Mouse (Mus musculus): ENCODE measurements around the gene Tnnt1. TPM values are rescaled to one million over a fixed set of nuclear protein-coding genes. Genes with fewer than 3 reads are reported as not detected.
A peak's percentile ranks its signal among the peaks of the same experiment; 100 is the strongest.

The Tnnt1 gene
- polyA plus RNA-seq, 1 experiment from 2014 or later, result 64.7 TPM

GRCm38 (mm10) chr7:4513236-4513635, 2.9 kb downstream of the Tnnt1 start:
- ATAC-seq (ENCODE audit: insufficient number of reproducible peaks, low FRiP score, low TSS enrichment, low read depth) (no peak), DNase-seq (ENCODE audit: low spot score) (peak; percentile 63)
- H3K27me3 ChIP-seq (ENCODE audit: control insufficient read depth, insufficient read depth, low read length), result no peaks in the 10 kb centered on the region
- peaks cover 2% of the 10 kb centered on the region; the same call in 1 of the 2 replicates for H3K4me1 ChIP-seq (ENCODE audit: control insufficient read depth, insufficient read depth, low read length)
- H3K27ac ChIP-seq (replicated peaks; ENCODE audit: low read depth, low read length), result no peak overlapping the region
- no peak overlapping the region for H3K9ac ChIP-seq (ENCODE audit: low read length)
- H3K4me2 ChIP-seq (ENCODE audit: low read depth, severe bottlenecking), result no peak overlapping the region
- WGBS, result 28% methylated on average over 13 of the region's 13 CpGs
- no peaks in the 10 kb centered on the region for H3K9me3 ChIP-seq (ENCODE audit: control insufficient read depth, low read length)
- H3K36me3 ChIP-seq (ENCODE audit: control insufficient read depth, insufficient read depth, low read length), result no peaks in the 10 kb centered on the region
- H3K4me3 ChIP-seq (ENCODE audit: low read depth, low read length), result no peak overlapping the region

- H3K4me3 ChIP-seq (ENCODE audit: low read depth, low read length), result no peak overlapping the region
Measured at GRCm38 (mm10) chr7:4511489-4512224, 4.5 kb downstream of the Tnnt1 start.

GRCm38 (mm10) chr7:4509863-4510608, 6.1 kb downstream of the Tnnt1 start:
- H3K9me3 ChIP-seq (ENCODE audit: control insufficient read depth, low read length), result no peaks in the 10 kb centered on the region
- no peak overlapping the region for H3K27ac ChIP-seq (replicated peaks; ENCODE audit: low read depth, low read length)
- no peak overlapping the region for H3K4me2 ChIP-seq (ENCODE audit: low read depth, severe bottlenecking)
- ATAC-seq (ENCODE audit: insufficient number of reproducible peaks, low FRiP score, low TSS enrichment, low read depth) (peak; percentile 46; the same call in 1 of the 2 replicates), DNase-seq (ENCODE audit: low spot score) (peak; percentile 83)
- no peaks in the 10 kb centered on the region for H3K4me1 ChIP-seq (ENCODE audit: control insufficient read depth, insufficient read depth, low read length)
- H3K9ac ChIP-seq (ENCODE audit: low read length), result no peak overlapping the region
- H3K4me3 ChIP-seq (ENCODE audit: low read depth, low read length), result no peak overlapping the region
- H3K27me3 ChIP-seq (ENCODE audit: control insufficient read depth, insufficient read depth, low read length), result no peaks in the 10 kb centered on the region
- 19% methylated on average over 24 of the region's 24 CpGs for WGBS
- no peaks in the 10 kb centered on the region for H3K36me3 ChIP-seq (ENCODE audit: control insufficient read depth, insufficient read depth, low read length)

More at GRCm38 (mm10) chr7:4511489-4512224, 4.5 kb downstream of the Tnnt1 start:
- peaks cover 2% of the 10 kb centered on the region; the same call in 1 of the 2 replicates for H3K4me1 ChIP-seq (ENCODE audit: control insufficient read depth, insufficient read depth, low read length)
- no peaks in the 10 kb centered on the region for H3K36me3 ChIP-seq (ENCODE audit: control insufficient read depth, insufficient read depth, low read length)
- H3K9me3 ChIP-seq (ENCODE audit: control insufficient read depth, low read length), result no peaks in the 10 kb centered on the region
- WGBS, result 81% methylated on average over 8 of the region's 8 CpGs
- ATAC-seq (ENCODE audit: insufficient number of reproducible peaks, low FRiP score, low TSS enrichment, low read depth) (no peak), DNase-seq (ENCODE audit: low spot score) (no peak)
- H3K27me3 ChIP-seq (ENCODE audit: control insufficient read depth, insufficient read depth, low read length), result no peaks in the 10 kb centered on the region
- no peak overlapping the region for H3K27ac ChIP-seq (replicated peaks; ENCODE audit: low read depth, low read length)
- no peak overlapping the region for H3K9ac ChIP-seq (ENCODE audit: low read length)
- no peak overlapping the region for H3K4me2 ChIP-seq (ENCODE audit: low read depth, severe bottlenecking)

- DNase-seq (ENCODE audit: low spot score) (no peak), ATAC-seq (ENCODE audit: insufficient number of reproducible peaks, low FRiP score, low TSS enrichment, low read depth) (no peak)
- Histone ChIP-seq H3K4me3 (ENCODE audit: low read depth, low read length) (no peak overlapping the region), H3K9me3 (ENCODE audit: control insufficient read depth, low read length) (no peaks in the 10 kb centered on the region), H3K36me3 (ENCODE audit: control insufficient read depth, insufficient read depth, low read length) (no peaks in the 10 kb centered on the region), H3K9ac (ENCODE audit: low read length) (no peak overlapping the region), H3K27ac (replicated peaks; ENCODE audit: low read depth, low read length) (no peak overlapping the region), H3K4me2 (ENCODE audit: low read depth, severe bottlenecking) (no peak overlapping the region), H3K4me1 (ENCODE audit: control insufficient read depth, insufficient read depth, low read length) (no peaks in the 10 kb centered on the region), H3K27me3 (ENCODE audit: control insufficient read depth, insufficient read depth, low read length) (no peaks in the 10 kb centered on the region)
- WGBS, result 88% methylated on average over 8 of the region's 8 CpGs
Measured at GRCm38 (mm10) chr7:4508739-4509116, 7.5 kb downstream of the Tnnt1 start.

- H3K27me3 ChIP-seq (ENCODE audit: control insufficient read depth, insufficient read depth, low read length), result no peaks in the 10 kb centered on the region
- no peak overlapping the region for H3K4me3 ChIP-seq (ENCODE audit: low read depth, low read length)
- DNase-seq (ENCODE audit: low spot score) (no peak), ATAC-seq (ENCODE audit: insufficient number of reproducible peaks, low FRiP score, low TSS enrichment, low read depth) (no peak)
- H3K4me2 ChIP-seq (ENCODE audit: low read depth, severe bottlenecking), result no peak overlapping the region
- H3K9ac ChIP-seq (ENCODE audit: low read length), result no peak overlapping the region
- WGBS, result 66% methylated on average over 24 of the region's 32 CpGs
- H3K36me3 ChIP-seq (ENCODE audit: control insufficient read depth, insufficient read depth, low read length), result no peaks in the 10 kb centered on the region
- no peaks in the 10 kb centered on the region for H3K4me1 ChIP-seq (ENCODE audit: control insufficient read depth, insufficient read depth, low read length)
- H3K9me3 ChIP-seq (ENCODE audit: control insufficient read depth, low read length), result no peaks in the 10 kb centered on the region
- no peak overlapping the region for H3K27ac ChIP-seq (replicated peaks; ENCODE audit: low read depth, low read length)
Measured at GRCm38 (mm10) chr7:4508062-4508738, 8.0 kb downstream of the Tnnt1 start.

GRCm38 (mm10) chr7:4507220-4507619, 9.0 kb downstream of the Tnnt1 start:
- Histone ChIP-seq H3K9me3 (ENCODE audit: control insufficient read depth, low read length) (no peaks in the 10 kb centered on the region), H3K36me3 (ENCODE audit: control insufficient read depth, insufficient read depth, low read length) (no peaks in the 10 kb centered on the region), H3K4me2 (ENCODE audit: low read depth, severe bottlenecking) (no peak overlapping the region), H3K4me3 (ENCODE audit: low read depth, low read length) (no peak overlapping the region), H3K27ac (replicated peaks; ENCODE audit: low read depth, low read length) (no peak overlapping the region), H3K27me3 (ENCODE audit: control insufficient read depth, insufficient read depth, low read length) (no peaks in the 10 kb centered on the region), H3K9ac (ENCODE audit: low read length) (no peak overlapping the region), H3K4me1 (ENCODE audit: control insufficient read depth, insufficient read depth, low read length) (no peaks in the 10 kb centered on the region)
- 64% methylated on average over 3 of the region's 4 CpGs for WGBS
- DNase-seq (ENCODE audit: low spot score) (no peak), ATAC-seq (ENCODE audit: insufficient number of reproducible peaks, low FRiP score, low TSS enrichment, low read depth) (no peak)

- Histone ChIP-seq H3K9ac (ENCODE audit: low read length) (no peak overlapping the region), H3K4me1 (ENCODE audit: control insufficient read depth, insufficient read depth, low read length) (peaks cover 4% of the 10 kb centered on the region; the same call in 1 of the 2 replicates), H3K4me3 (ENCODE audit: low read depth, low read length) (no peak overlapping the region), H3K36me3 (ENCODE audit: control insufficient read depth, insufficient read depth, low read length) (no peaks in the 10 kb centered on the region), H3K9me3 (ENCODE audit: control insufficient read depth, low read length) (no peaks in the 10 kb centered on the region), H3K4me2 (ENCODE audit: low read depth, severe bottlenecking) (no peak overlapping the region), H3K27ac (replicated peaks; ENCODE audit: low read depth, low read length) (no peak overlapping the region), H3K27me3 (ENCODE audit: control insufficient read depth, insufficient read depth, low read length) (no peaks in the 10 kb centered on the region)
- whole genome bisulfite sequencing, result 62% methylated on average over 11 of the region's 11 CpGs
- ATAC-seq (ENCODE audit: insufficient number of reproducible peaks, low FRiP score, low TSS enrichment, low read depth), result no peak
- DNase-seq (ENCODE audit: low spot score), result no peak
Measured at GRCm38 (mm10) chr7:4504646-4505435, 11.3 kb downstream of the Tnnt1 start.

GRCm38 (mm10) chr7:4503858-4504257, 12.3 kb downstream of the Tnnt1 start:
- H3K4me2 ChIP-seq (ENCODE audit: low read depth, severe bottlenecking), result no peak overlapping the region
- H3K27ac ChIP-seq (replicated peaks; ENCODE audit: low read depth, low read length), result no peak overlapping the region
- WGBS, result 84% methylated on average over 5 of the region's 5 CpGs
- no peak overlapping the region for H3K9ac ChIP-seq (ENCODE audit: low read length)
- H3K9me3 ChIP-seq (ENCODE audit: control insufficient read depth, low read length), result no peaks in the 10 kb centered on the region
- no peak for DNase-seq (ENCODE audit: low spot score)
- H3K4me3 ChIP-seq (ENCODE audit: low read depth, low read length), result no peak overlapping the region
- no peaks in the 10 kb centered on the region for H3K27me3 ChIP-seq (ENCODE audit: control insufficient read depth, insufficient read depth, low read length)
- ATAC-seq (ENCODE audit: insufficient number of reproducible peaks, low FRiP score, low TSS enrichment, low read depth), result no peak
- no peaks in the 10 kb centered on the region for H3K36me3 ChIP-seq (ENCODE audit: control insufficient read depth, insufficient read depth, low read length)
- peaks cover 11% of the 10 kb centered on the region; the same call in 1 of the 2 replicates for H3K4me1 ChIP-seq (ENCODE audit: control insufficient read depth, insufficient read depth, low read length)

All from limb, embryonic 11.5 days (tissue).